Mouse (Mus musculus): ENCODE measurements around the gene Alkbh6. TPM values are rescaled to one million over a fixed set of nuclear protein-coding genes. Genes with fewer than 3 reads are reported as not detected.

The Alkbh6 gene
- polyA plus RNA-seq, 1 experiment from 2014 or later, result 141 TPM

- Histone ChIP-seq H3K4me3 (replicated peaks) (peak overlapping the region; percentile 25; the same call in 1 of the 2 replicates), H3K36me3 (peaks cover 25% of the 10 kb centered on the region), H3K9ac (replicated peaks) (no peak overlapping the region), H3K27me3 (replicated peaks) (no peaks in the 10 kb centered on the region), H3K4me2 (peak overlapping the region; percentile 82), H3K9me3 (replicated peaks) (no peaks in the 10 kb centered on the region), H3K4me1 (peaks cover 72% of the 10 kb centered on the region), H3K27ac (replicated peaks) (no peak overlapping the region)
- ATAC-seq (ENCODE audit: low FRiP score), result no peak
- 86% methylated on average over 17 of the region's 17 CpGs for WGBS
Measured at GRCm38 (mm10) chr7:30360028-30360427, 51.5 kb downstream of the Alkbh6 start.

- peaks cover 3% of the 10 kb centered on the region; the same call in 1 of the 2 replicates for H3K36me3 ChIP-seq
- WGBS, result under 1% methylated on average over 45 of the region's 55 CpGs
- peaks cover 60% of the 10 kb centered on the region for H3K4me1 ChIP-seq
- peak within 1 kb of the TSS; percentile 82 for H3K4me2 ChIP-seq
- 0 out of 2 replicates have a peak, but pooled peaks cover 3% of the 10 kb centered on the region for H3K27me3 ChIP-seq (replicated peaks)
- ATAC-seq (ENCODE audit: low FRiP score), result peak; percentile 86
- H3K9me3 ChIP-seq (replicated peaks), result no peaks in the 10 kb centered on the region
- peak within 1 kb of the TSS; percentile 67 for H3K4me3 ChIP-seq (replicated peaks)
- H3K9ac ChIP-seq (replicated peaks), result peak within 1 kb of the TSS; percentile 79
- H3K27ac ChIP-seq (replicated peaks), result peak within 1 kb of the TSS; percentile 43; the same call in 1 of the 2 replicates
Measured at GRCm38 (mm10) chr7:30362652-30363343, 54.3 kb downstream of the Alkbh6 start, which contains the start of gene Lrfn3. Lrfn3 (minus strand) TSS chr7:30362772.

- no peaks in the 10 kb centered on the region for H3K9me3 ChIP-seq (replicated peaks)
- peaks cover 3% of the 10 kb centered on the region; the same call in 1 of the 2 replicates for H3K36me3 ChIP-seq
- peak overlapping the region; percentile 67 for H3K4me3 ChIP-seq (replicated peaks)
- H3K27ac ChIP-seq (replicated peaks), result peak overlapping the region; percentile 34; the same call in 1 of the 2 replicates
- peak overlapping the region; percentile 82 for H3K4me2 ChIP-seq
- peaks cover 60% of the 10 kb centered on the region for H3K4me1 ChIP-seq
- 67% methylated on average over 6 of the region's 6 CpGs for WGBS
- H3K27me3 ChIP-seq (replicated peaks), result 0 out of 2 replicates have a peak, but pooled peaks cover 3% of the 10 kb centered on the region
- peak; percentile 42; the same call in 1 of the 2 replicates for ATAC-seq (ENCODE audit: low FRiP score)
- peak overlapping the region; percentile 79 for H3K9ac ChIP-seq (replicated peaks)
Measured at GRCm38 (mm10) chr7:30363344-30363738, 54.8 kb downstream of the Alkbh6 start.

Other genes starting within 250 kb of the Alkbh6 start
- 10.6 and 10.9 TPM in 2 replicates for gene Zfp82, start 235.8 kb upstream of the Alkbh6 start, polyA plus RNA-seq (2015; fragmentation: Nextera tagmentation; extraction: Ambion mirVana)
- 1.3 and 1.9 TPM in 2 replicates for gene Gm26920, start 218.3 kb upstream of the Alkbh6 start, polyA plus RNA-seq (2015; fragmentation: Nextera tagmentation; extraction: Ambion mirVana)
- 13.2 and 15.6 TPM in 2 replicates for gene Zfp566, start 218.2 kb upstream of the Alkbh6 start, polyA plus RNA-seq (2015; fragmentation: Nextera tagmentation; extraction: Ambion mirVana)
- gene Zfp260, start 213.9 kb upstream of the Alkbh6 start, polyA plus RNA-seq (2015; fragmentation: Nextera tagmentation; extraction: Ambion mirVana), result 78.0 and 82.0 TPM in 2 replicates
- gene Zfp382, start 186.8 kb upstream of the Alkbh6 start, polyA plus RNA-seq (2015; fragmentation: Nextera tagmentation; extraction: Ambion mirVana), result 20.4 and 20.9 TPM in 2 replicates
- gene Zfp146, start 139.0 kb upstream of the Alkbh6 start, polyA plus RNA-seq (2015; fragmentation: Nextera tagmentation; extraction: Ambion mirVana), result 11.3 and 12.4 TPM in 2 replicates
- gene Cox7a1, start 124.6 kb upstream of the Alkbh6 start, polyA plus RNA-seq (2015; fragmentation: Nextera tagmentation; extraction: Ambion mirVana), result 5.7 and 5.9 TPM in 2 replicates
- 88.7 and 88.9 TPM in 2 replicates for gene Capns1, start 109.9 kb upstream of the Alkbh6 start, polyA plus RNA-seq (2015; fragmentation: Nextera tagmentation; extraction: Ambion mirVana)
- 165 and 194 TPM in 2 replicates for gene Polr2i, start 76.8 kb upstream of the Alkbh6 start, polyA plus RNA-seq (2015; fragmentation: Nextera tagmentation; extraction: Ambion mirVana)
- 405 and 478 TPM in 2 replicates for gene Tbcb, start 76.4 kb upstream of the Alkbh6 start, polyA plus RNA-seq (2015; fragmentation: Nextera tagmentation; extraction: Ambion mirVana)
- gene Ovol3, start 73.0 kb upstream of the Alkbh6 start, polyA plus RNA-seq (2015; fragmentation: Nextera tagmentation; extraction: Ambion mirVana), result 0.26 TPM in 1 of 2 replicates, not detected in the other
- 0.86 and 0.93 TPM in 2 replicates for gene Thap8, start 28.6 kb upstream of the Alkbh6 start, polyA plus RNA-seq (2015; fragmentation: Nextera tagmentation; extraction: Ambion mirVana)
- 2.6 and 5.5 TPM in 2 replicates for gene Wdr62, start 28.3 kb upstream of the Alkbh6 start, polyA plus RNA-seq (2015; fragmentation: Nextera tagmentation; extraction: Ambion mirVana)
- gene Clip3, start 17.0 kb upstream of the Alkbh6 start, polyA plus RNA-seq (2015; fragmentation: Nextera tagmentation; extraction: Ambion mirVana), result 82.4 and 89.7 TPM in 2 replicates
- 18.9 and 24.7 TPM in 2 replicates for gene Syne4, start 6.1 kb downstream of the Alkbh6 start, polyA plus RNA-seq (2015; fragmentation: Nextera tagmentation; extraction: Ambion mirVana)
- gene E130208F15Rik, start 13.0 kb downstream of the Alkbh6 start, polyA plus RNA-seq (2015; fragmentation: Nextera tagmentation; extraction: Ambion mirVana), result not detected in 2 replicates
- gene Sdhaf1, start 15.2 kb downstream of the Alkbh6 start, polyA plus RNA-seq (2015; fragmentation: Nextera tagmentation; extraction: Ambion mirVana), result 16.0 and 16.7 TPM in 2 replicates
- 13.5 and 15.7 TPM in 2 replicates for gene Lrfn3, start 54.1 kb downstream of the Alkbh6 start, polyA plus RNA-seq (2015; fragmentation: Nextera tagmentation; extraction: Ambion mirVana)
- 38.6 and 50.0 TPM in 2 replicates for gene Tyrobp, start 105.0 kb downstream of the Alkbh6 start, polyA plus RNA-seq (2015; fragmentation: Nextera tagmentation; extraction: Ambion mirVana)
- 0.95 and 4.5 TPM in 2 replicates for gene Hcst, start 111.1 kb downstream of the Alkbh6 start, polyA plus RNA-seq (2015; fragmentation: Nextera tagmentation; extraction: Ambion mirVana)
- gene Nfkbid, start 113.0 kb downstream of the Alkbh6 start, polyA plus RNA-seq (2015; fragmentation: Nextera tagmentation; extraction: Ambion mirVana), result 2.7 and 3.2 TPM in 2 replicates
- gene Aplp1, start 136.8 kb downstream of the Alkbh6 start, polyA plus RNA-seq (2015; fragmentation: Nextera tagmentation; extraction: Ambion mirVana), result 577 and 709 TPM in 2 replicates
- gene Kirrel2, start 149.0 kb downstream of the Alkbh6 start, polyA plus RNA-seq (2015; fragmentation: Nextera tagmentation; extraction: Ambion mirVana), result 0.15 and 0.36 TPM in 2 replicates
- 0.14 and 0.23 TPM in 2 replicates for gene Nphs1, start 149.6 kb downstream of the Alkbh6 start, polyA plus RNA-seq (2015; fragmentation: Nextera tagmentation; extraction: Ambion mirVana)
- gene Prodh2, start 184.9 kb downstream of the Alkbh6 start, polyA plus RNA-seq (2015; fragmentation: Nextera tagmentation; extraction: Ambion mirVana), result 0.42 TPM in 1 of 2 replicates, not detected in the other
- gene Arhgap33, start 226.3 kb downstream of the Alkbh6 start, polyA plus RNA-seq (2015; fragmentation: Nextera tagmentation; extraction: Ambion mirVana), result 78.7 and 91.1 TPM in 2 replicates
- 8.6 and 11.7 TPM in 2 replicates for gene Hspb6, start 243.5 kb downstream of the Alkbh6 start, polyA plus RNA-seq (2015; fragmentation: Nextera tagmentation; extraction: Ambion mirVana)
- 7.9 and 8.6 TPM in 2 replicates for gene Proser3, start 243.6 kb downstream of the Alkbh6 start, polyA plus RNA-seq (2015; fragmentation: Nextera tagmentation; extraction: Ambion mirVana)

Data from neural tube, embryonic 15.5 days (tissue).